Mouse (Mus musculus): ENCODE measurements around the gene Iqgap1. TPM values are rescaled to one million over a fixed set of nuclear protein-coding genes. Genes with fewer than 3 reads are reported as not detected.

Iqgap1 gene
- polyA plus RNA-seq, 1 experiment, result 222 TPM

DNA sequence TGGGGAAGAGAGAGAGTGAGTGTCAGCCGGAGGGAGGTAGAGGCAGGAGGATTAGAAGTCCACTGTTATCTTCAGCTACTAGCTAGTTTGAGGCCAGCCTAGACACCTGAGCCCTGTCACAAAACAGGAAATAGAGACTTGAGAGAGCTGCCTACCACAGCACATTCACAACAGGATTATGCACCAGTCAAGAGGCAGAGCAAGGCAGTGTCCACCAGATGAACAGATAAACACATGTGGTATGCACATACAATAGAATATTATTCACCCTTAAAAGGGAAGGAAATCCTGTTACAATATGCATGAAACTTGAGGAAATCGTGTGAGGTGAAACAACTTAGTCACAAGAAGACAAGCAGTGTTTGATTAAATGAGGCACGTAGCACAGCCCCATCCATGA lies 153.5 kb downstream of the Iqgap1 start:
- TF ChIP-seq POLR2A (IDR thresholded peaks at IDR 0.05; ENCODE audit: insufficient read depth, low read length) (no peak), EP300 (IDR thresholded peaks at IDR 0.05; ENCODE audit: insufficient read depth, low read depth, low read length) (no peak), CTCF (IDR thresholded peaks at IDR 0.05; ENCODE audit: low read depth, low read length) (no peak)
- Histone ChIP-seq H3K4me1 (ENCODE audit: control insufficient read depth, insufficient read depth, low read length) (no peaks in the 10 kb centered on the region), H3K27me3 (ENCODE audit: control insufficient read depth, insufficient read depth, low read length, poor library complexity, severe bottlenecking) (no peaks in the 10 kb centered on the region), H3K9me3 (replicated peaks; ENCODE audit: control insufficient read depth, insufficient read depth, low read length, poor library complexity, severe bottlenecking) (no peaks in the 10 kb centered on the region), H3K27ac (ENCODE audit: insufficient read depth, low read length) (no peak overlapping the region), H3K36me3 (ENCODE audit: control insufficient read depth, insufficient read depth, low read length, poor library complexity, severe bottlenecking) (no peaks in the 10 kb centered on the region), H3K9ac (ENCODE audit: low read depth, poor library complexity, severe bottlenecking) (no peak overlapping the region), H3K4me3 (ENCODE audit: low read depth, low read length) (no peak overlapping the region)

GRCm38 (mm10) chr7:80670889-80671288 lies 154.9 kb downstream of the Iqgap1 start:
- H3K9me3 ChIP-seq (replicated peaks; ENCODE audit: control insufficient read depth, insufficient read depth, low read length, poor library complexity, severe bottlenecking), result no peaks in the 10 kb centered on the region
- no peak overlapping the region for H3K27ac ChIP-seq (ENCODE audit: insufficient read depth, low read length)
- no peaks in the 10 kb centered on the region for H3K36me3 ChIP-seq (ENCODE audit: control insufficient read depth, insufficient read depth, low read length, poor library complexity, severe bottlenecking)
- H3K27me3 ChIP-seq (ENCODE audit: control insufficient read depth, insufficient read depth, low read length, poor library complexity, severe bottlenecking), result no peaks in the 10 kb centered on the region
- H3K4me3 ChIP-seq (ENCODE audit: low read depth, low read length), result no peak overlapping the region
- TF ChIP-seq POLR2A (IDR thresholded peaks at IDR 0.05; ENCODE audit: insufficient read depth, low read length), result no peak
- TF ChIP-seq CTCF (IDR thresholded peaks at IDR 0.05; ENCODE audit: low read depth, low read length), result no peak
- TF ChIP-seq EP300 (IDR thresholded peaks at IDR 0.05; ENCODE audit: insufficient read depth, low read depth, low read length), result no peak
- no peaks in the 10 kb centered on the region for H3K4me1 ChIP-seq (ENCODE audit: control insufficient read depth, insufficient read depth, low read length)
- H3K9ac ChIP-seq (ENCODE audit: low read depth, poor library complexity, severe bottlenecking), result no peak overlapping the region

DNA sequence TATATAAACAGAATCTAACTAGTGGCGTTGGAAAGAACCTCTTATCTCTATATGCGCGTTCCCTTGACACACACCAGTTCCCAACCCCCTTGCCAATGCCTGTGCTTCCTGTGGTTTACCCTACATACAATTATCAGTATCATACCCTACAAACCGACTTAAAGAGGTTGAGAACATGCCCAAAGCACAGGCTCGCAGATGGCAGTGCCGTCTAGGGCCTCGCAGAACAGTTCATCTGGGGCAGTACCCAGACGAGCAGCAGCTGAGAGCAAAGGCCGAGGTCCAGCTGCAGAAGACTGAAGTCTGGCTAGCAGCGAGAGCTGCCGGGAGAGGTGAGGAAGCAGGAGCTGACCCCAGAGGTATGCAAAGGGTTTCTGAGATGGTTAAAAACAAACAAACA lies 158.6 kb downstream of the Iqgap1 start:
- Histone ChIP-seq H3K27ac (ENCODE audit: insufficient read depth, low read length) (no peak overlapping the region), H3K4me1 (ENCODE audit: control insufficient read depth, insufficient read depth, low read length) (no peaks in the 10 kb centered on the region), H3K4me3 (ENCODE audit: low read depth, low read length) (no peak overlapping the region), H3K36me3 (ENCODE audit: control insufficient read depth, insufficient read depth, low read length, poor library complexity, severe bottlenecking) (no peaks in the 10 kb centered on the region), H3K9me3 (replicated peaks; ENCODE audit: control insufficient read depth, insufficient read depth, low read length, poor library complexity, severe bottlenecking) (no peaks in the 10 kb centered on the region), H3K27me3 (ENCODE audit: control insufficient read depth, insufficient read depth, low read length, poor library complexity, severe bottlenecking) (no peaks in the 10 kb centered on the region), H3K9ac (ENCODE audit: low read depth, poor library complexity, severe bottlenecking) (no peak overlapping the region)
- TF ChIP-seq CTCF (IDR thresholded peaks at IDR 0.05; ENCODE audit: low read depth, low read length), result no peak
- TF ChIP-seq POLR2A (IDR thresholded peaks at IDR 0.05; ENCODE audit: insufficient read depth, low read length), result no peak
- no peak for TF ChIP-seq EP300 (IDR thresholded peaks at IDR 0.05; ENCODE audit: insufficient read depth, low read depth, low read length)

- no peak overlapping the region for H3K9ac ChIP-seq (ENCODE audit: low read depth, poor library complexity, severe bottlenecking)
- no peaks in the 10 kb centered on the region for H3K9me3 ChIP-seq (replicated peaks; ENCODE audit: control insufficient read depth, insufficient read depth, low read length, poor library complexity, severe bottlenecking)
- TF ChIP-seq EP300 (IDR thresholded peaks at IDR 0.05; ENCODE audit: insufficient read depth, low read depth, low read length) (no peak), CTCF (IDR thresholded peaks at IDR 0.05; ENCODE audit: low read depth, low read length) (no peak), POLR2A (IDR thresholded peaks at IDR 0.05; ENCODE audit: insufficient read depth, low read length) (no peak)
- no peaks in the 10 kb centered on the region for H3K4me1 ChIP-seq (ENCODE audit: control insufficient read depth, insufficient read depth, low read length)
- H3K27me3 ChIP-seq (ENCODE audit: control insufficient read depth, insufficient read depth, low read length, poor library complexity, severe bottlenecking), result no peaks in the 10 kb centered on the region
- H3K4me3 ChIP-seq (ENCODE audit: low read depth, low read length), result no peak overlapping the region
- no peaks in the 10 kb centered on the region for H3K36me3 ChIP-seq (ENCODE audit: control insufficient read depth, insufficient read depth, low read length, poor library complexity, severe bottlenecking)
- no peak overlapping the region for H3K27ac ChIP-seq (ENCODE audit: insufficient read depth, low read length)
These were observed 159.4 kb downstream of the Iqgap1 start for GRCm38 (mm10) chr7:80666198-80666915.

Other genes starting within 250 kb of the Iqgap1 start
- 8.0 and 11.0 TPM in 2 replicates for gene Crtc3, start 137.1 kb downstream of the Iqgap1 start, polyA plus RNA-seq (2011; ENCODE audit: insufficient read depth, insufficient read length, low read depth, missing spikeins)
- 4.5 and 4.9 TPM in 2 replicates for gene Zscan2, start 34.9 kb upstream of the Iqgap1 start, polyA plus RNA-seq (2011; ENCODE audit: insufficient read depth, insufficient read length, low read depth, missing spikeins)
- 35.9 and 39.3 TPM in 2 replicates for gene Wdr73, start 75.3 kb upstream of the Iqgap1 start, polyA plus RNA-seq (2011; ENCODE audit: insufficient read depth, insufficient read length, low read depth, missing spikeins)
- 5.2 and 6.0 TPM in 2 replicates for gene Nmb, start 79.1 kb upstream of the Iqgap1 start, polyA plus RNA-seq (2011; ENCODE audit: insufficient read depth, insufficient read length, low read depth, missing spikeins)
- 110 and 121 TPM in 2 replicates for gene Sec11a, start 121.8 kb upstream of the Iqgap1 start, polyA plus RNA-seq (2011; ENCODE audit: insufficient read depth, insufficient read length, low read depth, missing spikeins)
- 16.8 and 20.1 TPM in 2 replicates for gene Zfp592, start 167.7 kb upstream of the Iqgap1 start, polyA plus RNA-seq (2011; ENCODE audit: insufficient read depth, insufficient read length, low read depth, missing spikeins)
- gene Alpk3, start 231.6 kb upstream of the Iqgap1 start, polyA plus RNA-seq (2011; ENCODE audit: insufficient read depth, insufficient read length, low read depth, missing spikeins), result 3.1 and 3.2 TPM in 2 replicates